Comparison of ENCODE assay signal across 8 mouse cellular contexts in the genomic region with DNA sequence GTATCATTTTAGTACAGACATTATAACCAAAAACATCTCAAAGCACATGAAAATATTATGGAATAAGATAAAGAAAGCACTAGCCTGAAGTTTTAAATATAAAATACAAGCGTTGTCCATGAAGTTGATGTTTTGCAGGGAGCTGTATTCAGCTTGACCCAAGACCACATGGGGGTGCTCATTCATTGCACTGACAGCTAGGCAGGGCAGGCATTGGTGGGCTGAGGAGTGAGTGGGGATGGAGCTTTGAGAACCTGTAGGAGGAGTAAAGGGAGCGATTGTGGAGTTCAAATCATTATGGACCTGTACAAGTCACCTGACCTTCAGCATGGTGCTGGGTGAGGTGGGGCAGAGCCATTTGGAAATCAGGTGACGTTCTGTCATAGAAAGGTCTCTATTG. TPM values are rescaled to one million over a fixed set of nuclear protein-coding genes. Genes with fewer than 3 reads are reported as not detected.
A peak's percentile ranks its signal among the peaks of the same experiment; 100 is the strongest.
DNase-seq lines count a peak whose midpoint lies in the region; ATAC-seq and TF ChIP-seq lines count a peak whose summit lies in the region.

No protein-coding gene starts in this region.

- H3K9me3 ChIP-seq in kidney, postnatal 0 days (replicated peaks; ENCODE audit: low read length), result no peaks in the 10 kb centered on the region
- no peaks in the 10 kb centered on the region for H3K9me3 ChIP-seq in embryonic facial prominence, embryonic 12.5 days
- no peaks in the 10 kb centered on the region for H3K9me3 ChIP-seq in hindbrain, embryonic 12.5 days (replicated peaks)

- peak; percentile 77 for ATAC-seq in kidney, postnatal 0 days (replicated peaks; ENCODE audit: low FRiP score, low read depth)
- ATAC-seq in embryonic facial prominence, embryonic 12.5 days (ENCODE audit: insufficient number of reproducible peaks, insufficient read depth, low FRiP score, low TSS enrichment), result peak; percentile 89
- ATAC-seq in hindbrain, embryonic 12.5 days (ENCODE audit: low FRiP score), result peak; percentile 83

- 26% methylated on average over 3 of the region's 3 CpGs for WGBS in kidney, postnatal 0 days
- 32% methylated on average over 3 of the region's 3 CpGs for WGBS in embryonic facial prominence, embryonic 12.5 days
- 25% methylated on average over 3 of the region's 3 CpGs for WGBS in hindbrain, embryonic 12.5 days

- H3K9ac ChIP-seq in kidney, postnatal 0 days (ENCODE audit: low read depth, low read length), result no peak overlapping the region
- no peak overlapping the region for H3K9ac ChIP-seq in embryonic facial prominence, embryonic 12.5 days
- no peak overlapping the region for H3K9ac ChIP-seq in hindbrain, embryonic 12.5 days

- TF ChIP-seq CTCF in kidney, postnatal 0 days (IDR thresholded peaks at IDR 0.05; ENCODE audit: low read depth), result peak; percentile 82

- DNase-seq in kidney, postnatal 0 days (ENCODE audit: low spot score), result peak; percentile 78
- no peak for DNase-seq in kidney, adult 9 months
- peak; percentile 19 for DNase-seq in lung, postnatal 14 days
- DNase-seq in spleen, postnatal 14 days (ENCODE audit: low spot score in 2 of 2), result no peak
- DNase-seq in testis, postnatal 10 days (ENCODE audit: low spot score), result no peak
- no peak for DNase-seq in spleen, postnatal 10 days (ENCODE audit: low spot score in 2 of 2)

- peak overlapping the region; percentile 36 for H3K4me3 ChIP-seq in kidney, postnatal 0 days (replicated peaks; ENCODE audit: low read depth, low read length)
- H3K4me3 ChIP-seq in embryonic facial prominence, embryonic 12.5 days, result peak overlapping the region; percentile 36
- H3K4me3 ChIP-seq in hindbrain, embryonic 12.5 days, result peak overlapping the region; percentile 30; the same call in 1 of the 2 replicates

- no peaks in the 10 kb centered on the region for H3K36me3 ChIP-seq in kidney, postnatal 0 days (ENCODE audit: insufficient read depth, low read length)
- H3K36me3 ChIP-seq in embryonic facial prominence, embryonic 12.5 days, result no peaks in the 10 kb centered on the region
- no peaks in the 10 kb centered on the region for H3K36me3 ChIP-seq in hindbrain, embryonic 12.5 days

- peak overlapping the region; percentile 64 for H3K4me2 ChIP-seq in kidney, postnatal 0 days (ENCODE audit: low read length)
- H3K4me2 ChIP-seq in embryonic facial prominence, embryonic 12.5 days (replicated peaks), result peak overlapping the region; percentile 52
- H3K4me2 ChIP-seq in hindbrain, embryonic 12.5 days (replicated peaks), result peak overlapping the region; percentile 59

- peaks cover 2% of the 10 kb centered on the region; the same call in 1 of the 2 replicates for H3K4me1 ChIP-seq in kidney, postnatal 0 days (replicated peaks; ENCODE audit: insufficient read depth, low read length)
- no peaks in the 10 kb centered on the region for H3K4me1 ChIP-seq in embryonic facial prominence, embryonic 12.5 days
- peaks cover 15% of the 10 kb centered on the region for H3K4me1 ChIP-seq in hindbrain, embryonic 12.5 days

- H3K27ac ChIP-seq in kidney, postnatal 0 days, result no peak overlapping the region
- no peak overlapping the region for H3K27ac ChIP-seq in embryonic facial prominence, embryonic 12.5 days
- H3K27ac ChIP-seq in hindbrain, embryonic 12.5 days, result no peak overlapping the region

- no peaks in the 10 kb centered on the region for H3K27me3 ChIP-seq in kidney, postnatal 0 days (ENCODE audit: insufficient read depth, low read length)
- H3K27me3 ChIP-seq in embryonic facial prominence, embryonic 12.5 days, result no peaks in the 10 kb centered on the region
- H3K27me3 ChIP-seq in hindbrain, embryonic 12.5 days, result peaks cover 27% of the 10 kb centered on the region

RNA-seq across cellular contexts. Expression of gene Hs6st3, which starts 14.1 kb away (rescaled TPM):
- polyA plus RNA-seq in kidney, postnatal 0 days (2015; fragmentation: Nextera tagmentation; extraction: Ambion mirVana), result 0.08 and 0.10 TPM in 2 replicates
- 0.17 and 0.40 TPM in 2 replicates for polyA plus RNA-seq in embryonic facial prominence, embryonic 12.5 days (2016; fragmentation: Nextera tagmentation; extraction: Ambion mirVana)
- 0.80 and 1.4 TPM in 2 replicates for polyA plus RNA-seq in hindbrain, embryonic 12.5 days (2016; fragmentation: Nextera tagmentation; extraction: Ambion mirVana)

RNA-seq across cellular contexts. Expression of gene Uggt2, which starts 24.8 kb away (rescaled TPM):
- polyA plus RNA-seq in kidney, postnatal 0 days (2015; fragmentation: Nextera tagmentation; extraction: Ambion mirVana), result 8.5 and 9.2 TPM in 2 replicates
- polyA plus RNA-seq in embryonic facial prominence, embryonic 12.5 days (2016; fragmentation: Nextera tagmentation; extraction: Ambion mirVana), result 20.7 and 21.9 TPM in 2 replicates
- polyA plus RNA-seq in hindbrain, embryonic 12.5 days (2016; fragmentation: Nextera tagmentation; extraction: Ambion mirVana), result 22.7 and 26.6 TPM in 2 replicates

Comparison
In these comparisons a context has a peak if more than half of its experiments do, and no peak if none do; other contexts are left out.
1. DNase-seq: peak in kidney, postnatal 0 days (single experiment) and lung, postnatal 14 days (single experiment); none in kidney, adult 9 months (single experiment), spleen, postnatal 14 days (0 of 2), testis, postnatal 10 days (single experiment) and spleen, postnatal 10 days (0 of 2).
2. Peak in every context shown above with its lines, with median percentiles within 50 percentile points of each other: ATAC-seq, H3K4me2 ChIP-seq and H3K4me3 ChIP-seq.